Mouse (Mus musculus) left cerebral cortex, postnatal 36 days (tissue): ENCODE measurements around the gene Foxn4. TPM values are rescaled to one million over a fixed set of nuclear protein-coding genes. Genes with fewer than 3 reads are reported as not detected.

Source experiments
- total RNA-seq, 2 experiments: library from RNA; stranded (reverse); gene quantifications; 2 replicates each; pipeline ENCODE4 v1.2.3; 2021

Gene Foxn4
- total RNA-seq, 2 experiments from 2014 or later = not detected

Other genes starting within 250 kb of the Foxn4 start
- gene Usp30, start 208.3 kb downstream of the Foxn4 start, total RNA-seq = 10 to 100 TPM; 38.5 to 42.0 TPM
- 100 to 1,000 TPM; 179 to 201 TPM for gene Svop, start 182.2 kb downstream of the Foxn4 start, total RNA-seq
- 1 to 10 TPM; 6.0 to 7.4 TPM for gene Alkbh2, start 145.6 kb downstream of the Foxn4 start, total RNA-seq
- gene Ung, start 143.4 kb downstream of the Foxn4 start, total RNA-seq = 1 to 10 TPM; 3.3 to 5.3 TPM
- 1 to 10 TPM; 3.9 to 6.9 TPM for gene Acacb, start 127.3 kb downstream of the Foxn4 start, total RNA-seq
- gene Myo1h, start 15.4 kb upstream of the Foxn4 start, total RNA-seq = 1 to 10 TPM; 1.7 to 2.5 TPM
- 10 to 100 TPM; 48.7 to 53.0 TPM for gene Kctd10, start 106.7 kb upstream of the Foxn4 start, total RNA-seq
- gene Ube3b, start 106.8 kb upstream of the Foxn4 start, total RNA-seq = 10 to 100 TPM; 81.6 to 88.1 TPM
- 10 to 100 TPM; 19.6 to 22.4 TPM for gene Mmab, start 170.3 kb upstream of the Foxn4 start, total RNA-seq
- gene Mvk, start 170.5 kb upstream of the Foxn4 start, total RNA-seq = 10 to 100 TPM; 23.8 to 30.0 TPM